Mouse (Mus musculus): ENCODE data around the gene Dnaaf5. TPM values are rescaled to one million over a fixed set of nuclear protein-coding genes. Genes with fewer than 3 reads are reported as not detected.
A peak's percentile ranks its signal among the peaks of the same experiment; 100 is the strongest.

Dnaaf5 gene
- total RNA-seq, 2 experiments from 2014 or later = 8.3 to 21.5 TPM

- no peak for ATAC-seq (replicated peaks; ENCODE audit: low FRiP score, low TSS enrichment, poor library complexity, severe bottlenecking)
These were observed 33.6 kb downstream of the Dnaaf5 start for GRCm38 (mm10) chr5:139183601-139184000.

GRCm38 (mm10) chr5:139184897-139185296 lies 34.9 kb downstream of the Dnaaf5 start:
- ATAC-seq (replicated peaks; ENCODE audit: low FRiP score, low TSS enrichment, poor library complexity, severe bottlenecking) = no peak

- ATAC-seq (replicated peaks; ENCODE audit: low FRiP score, low TSS enrichment, poor library complexity, severe bottlenecking) = no peak
These were observed 39.7 kb downstream of the Dnaaf5 start for GRCm38 (mm10) chr5:139189726-139190125.

GRCm38 (mm10) chr5:139190958-139191357 lies 40.9 kb downstream of the Dnaaf5 start:
- no peak for ATAC-seq (replicated peaks; ENCODE audit: low FRiP score, low TSS enrichment, poor library complexity, severe bottlenecking)

GRCm38 (mm10) chr5:139198779-139199178 lies 48.8 kb downstream of the Dnaaf5 start:
- no peak for ATAC-seq (replicated peaks; ENCODE audit: low FRiP score, low TSS enrichment, poor library complexity, severe bottlenecking)

GRCm38 (mm10) chr5:139199636-139199994 lies 49.6 kb downstream of the Dnaaf5 start:
- no peak for ATAC-seq (replicated peaks; ENCODE audit: low FRiP score, low TSS enrichment, poor library complexity, severe bottlenecking)

- ATAC-seq (replicated peaks; ENCODE audit: low FRiP score, low TSS enrichment, poor library complexity, severe bottlenecking) = peak; percentile 75
These were observed 50.2 kb downstream of the Dnaaf5 start, which contains the start of gene Sun1 for GRCm38 (mm10) chr5:139199995-139200769. TSS of gene Sun1 (plus strand) at chr5:139200637.

GRCm38 (mm10) chr5:139200770-139201569 lies 50.9 kb downstream of the Dnaaf5 start:
- no peak for ATAC-seq (replicated peaks; ENCODE audit: low FRiP score, low TSS enrichment, poor library complexity, severe bottlenecking)

- no peak for ATAC-seq (replicated peaks; ENCODE audit: low FRiP score, low TSS enrichment, poor library complexity, severe bottlenecking)
These were observed 52.1 kb downstream of the Dnaaf5 start for GRCm38 (mm10) chr5:139202127-139202526.

- ATAC-seq (replicated peaks; ENCODE audit: low FRiP score, low TSS enrichment, poor library complexity, severe bottlenecking) = no peak
These were observed 53.3 kb downstream of the Dnaaf5 start for GRCm38 (mm10) chr5:139203312-139203711.

GRCm38 (mm10) chr5:139206081-139206480 lies 56.1 kb downstream of the Dnaaf5 start:
- no peak for ATAC-seq (replicated peaks; ENCODE audit: low FRiP score, low TSS enrichment, poor library complexity, severe bottlenecking)

GRCm38 (mm10) chr5:139206525-139206924 lies 56.5 kb downstream of the Dnaaf5 start:
- ATAC-seq (replicated peaks; ENCODE audit: low FRiP score, low TSS enrichment, poor library complexity, severe bottlenecking) = no peak

- ATAC-seq (replicated peaks; ENCODE audit: low FRiP score, low TSS enrichment, poor library complexity, severe bottlenecking) = no peak
These were observed 58.2 kb downstream of the Dnaaf5 start for GRCm38 (mm10) chr5:139208183-139208582.

- peak; percentile 81 for ATAC-seq (replicated peaks; ENCODE audit: low FRiP score, low TSS enrichment, poor library complexity, severe bottlenecking)
These were observed 59.1 kb downstream of the Dnaaf5 start for GRCm38 (mm10) chr5:139208871-139209684.

- no peak for ATAC-seq (replicated peaks; ENCODE audit: low FRiP score, low TSS enrichment, poor library complexity, severe bottlenecking)
These were observed 59.6 kb downstream of the Dnaaf5 start for GRCm38 (mm10) chr5:139209685-139210026.

- ATAC-seq (replicated peaks; ENCODE audit: low FRiP score, low TSS enrichment, poor library complexity, severe bottlenecking) = no peak
These were observed 61.8 kb downstream of the Dnaaf5 start for GRCm38 (mm10) chr5:139211737-139212385.

- no peak for ATAC-seq (replicated peaks; ENCODE audit: low FRiP score, low TSS enrichment, poor library complexity, severe bottlenecking)
These were observed 64.3 kb downstream of the Dnaaf5 start for GRCm38 (mm10) chr5:139214298-139214697.

GRCm38 (mm10) chr5:139215184-139215583 lies 65.2 kb downstream of the Dnaaf5 start:
- ATAC-seq (replicated peaks; ENCODE audit: low FRiP score, low TSS enrichment, poor library complexity, severe bottlenecking) = no peak

- no peak for ATAC-seq (replicated peaks; ENCODE audit: low FRiP score, low TSS enrichment, poor library complexity, severe bottlenecking)
These were observed 66.1 kb downstream of the Dnaaf5 start for GRCm38 (mm10) chr5:139216121-139216520.

Data from megakaryocyte-erythroid progenitor cell, adult 5-6 weeks (primary cell).